Mouse (Mus musculus): ENCODE data around the gene Dnajc2.

DNA sequence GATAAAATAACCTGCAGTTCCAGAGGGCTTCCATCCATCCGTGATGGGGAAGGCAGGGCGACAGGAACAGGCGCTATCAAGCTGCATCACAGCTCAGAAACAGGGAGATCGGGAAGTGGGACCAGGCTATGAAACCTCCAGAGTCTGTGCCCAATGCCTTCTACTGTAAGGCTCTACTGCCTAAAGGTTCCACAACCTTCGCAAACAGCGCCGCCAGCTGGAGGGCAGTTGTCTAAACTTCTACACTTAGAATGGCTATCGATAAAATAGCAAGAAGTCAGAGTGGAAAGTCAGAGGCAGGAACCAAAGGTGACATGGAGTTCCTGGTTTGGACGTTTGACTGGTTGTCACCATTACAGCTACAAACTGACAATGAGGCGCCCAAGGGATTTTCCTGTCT lies 49.5 kb downstream of the Dnajc2 start:
- TF ChIP-seq CTCF (IDR thresholded peaks at IDR 0.05; ENCODE audit: low read depth), result peak; percentile 87
- TF ChIP-seq EP300 (IDR thresholded peaks at IDR 0.05; ENCODE audit: low read depth), result no peak
